Mouse (Mus musculus) urinary bladder, postnatal 36 days (tissue): ENCODE data around the gene Htr2a.

Source experiments
- DNase-seq, 2 experiments: peaks; one replicate each; pipeline ENCODE4 v3.0.0; 2022; ENCODE audit warnings: low spot score in 2 of 2, mixed read lengths in 1 of 2

Htr2a gene

GRCm38 (mm10) chr14:74640819-74641381, at the start of gene Htr2a:
Htr2a (plus strand) TSS chr14:74640840.
- no peak for DNase-seq

GRCm38 (mm10) chr14:74601333-74602087, 39.1 kb upstream of the Htr2a start:
- no peak for DNase-seq

- peak; percentile 3 to 29 for DNase-seq
Observed at GRCm38 (mm10) chr14:74602543-74602942, 38.1 kb upstream of the Htr2a start.

DNA sequence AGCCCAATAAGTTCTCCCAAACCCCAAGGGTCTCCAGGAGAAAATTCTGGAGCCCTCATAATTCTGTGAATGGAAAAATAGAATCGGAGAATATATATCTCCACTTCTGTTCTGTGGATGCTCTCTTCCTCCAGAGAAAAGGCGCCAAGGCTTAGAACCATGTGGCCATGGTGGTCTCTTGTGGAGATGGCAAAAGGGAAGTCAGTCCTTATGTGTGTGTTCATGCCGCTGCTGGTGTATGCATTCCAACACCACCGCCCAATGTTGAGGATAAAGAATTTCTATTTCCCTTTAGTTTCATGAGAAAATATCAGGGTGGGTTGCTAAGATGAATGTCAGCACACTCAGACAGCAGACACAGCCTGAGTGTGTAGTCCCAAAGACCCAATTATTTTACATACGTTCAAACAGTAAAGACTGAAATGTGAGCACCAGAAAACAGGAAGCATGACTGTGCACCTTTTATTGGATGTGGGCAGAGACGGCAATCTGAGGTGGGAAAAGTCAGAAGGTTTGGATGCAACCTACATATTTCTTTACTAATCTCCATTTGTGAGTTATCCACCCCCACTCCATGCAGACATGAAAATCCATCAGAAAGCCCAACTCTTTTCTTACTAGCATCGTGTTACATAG, 37.4 kb upstream of the Htr2a start:
- no peak for DNase-seq

DNA sequence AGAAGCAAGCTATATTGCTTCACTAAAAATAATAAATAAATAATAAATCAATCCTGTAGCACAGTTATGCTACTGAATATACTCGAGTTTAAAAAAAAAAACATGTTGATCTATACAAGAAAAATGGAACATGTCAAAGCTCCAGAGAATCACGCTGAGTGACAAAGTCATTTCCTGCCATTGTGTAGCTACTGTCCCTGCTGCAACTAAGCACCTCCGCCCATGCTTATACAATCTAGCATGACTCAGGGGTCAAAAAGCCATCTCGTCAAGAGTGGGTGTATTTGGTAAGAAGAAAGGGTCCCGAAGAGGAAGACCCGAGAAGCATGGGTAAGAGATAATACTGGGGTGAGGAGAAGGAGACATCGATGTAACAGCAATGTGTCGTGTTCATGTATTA, 29.3 kb upstream of the Htr2a start:
- no peak for DNase-seq

- DNase-seq = no peak
Observed at GRCm38 (mm10) chr14:74618858-74619257, 21.8 kb upstream of the Htr2a start.

- no peak for DNase-seq
Observed at GRCm38 (mm10) chr14:74638071-74638470, 2.6 kb upstream of the Htr2a start.

GRCm38 (mm10) chr14:74641668-74642230, 1.1 kb downstream of the Htr2a start:
- DNase-seq = no peak

GRCm38 (mm10) chr14:74643296-74643695, 2.7 kb downstream of the Htr2a start:
- DNase-seq = peak; percentile 71

GRCm38 (mm10) chr14:74646107-74646793, 5.6 kb downstream of the Htr2a start:
- no peak for DNase-seq

DNA sequence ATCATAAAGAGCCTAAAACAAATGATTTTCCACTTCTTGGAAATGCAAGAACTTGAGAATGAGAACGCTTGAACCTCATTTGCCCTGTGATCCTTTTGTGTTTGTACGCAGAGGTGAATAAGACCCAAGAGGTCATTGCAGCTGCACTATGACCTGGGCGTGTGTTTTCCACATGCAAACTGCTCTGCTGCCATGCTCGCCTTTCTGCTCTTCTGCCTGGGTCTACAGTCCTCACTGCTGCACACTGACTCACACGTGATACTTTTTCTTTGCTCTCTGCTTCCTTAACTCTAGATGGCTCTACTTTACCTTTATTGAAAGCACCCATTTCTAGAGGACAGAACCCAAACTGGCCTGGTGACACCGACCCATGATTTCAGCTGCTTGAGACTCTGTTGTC, 9.4 kb downstream of the Htr2a start:
- DNase-seq = no peak

DNA sequence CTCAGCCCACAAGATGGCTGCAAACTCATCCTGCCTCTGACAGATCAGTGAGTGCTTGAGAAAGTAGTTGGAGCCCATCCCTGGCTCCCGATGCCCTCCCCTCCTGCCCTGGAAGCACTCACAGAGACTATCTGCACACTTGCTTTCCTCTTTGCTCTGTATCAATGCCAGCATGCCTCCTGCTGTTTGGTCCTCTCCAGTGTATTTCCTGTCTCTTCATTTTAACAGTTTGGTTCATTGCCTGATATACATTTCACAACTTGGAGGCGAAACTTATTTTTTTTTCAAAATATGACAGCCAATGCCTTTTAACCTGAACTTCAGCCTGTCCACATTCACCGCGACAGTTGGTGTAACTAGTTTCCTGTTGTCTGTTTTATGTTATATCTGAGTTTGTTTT, 11.0 kb downstream of the Htr2a start:
- no peak for DNase-seq

GRCm38 (mm10) chr14:74657227-74657626, 16.6 kb downstream of the Htr2a start:
- DNase-seq = no peak

GRCm38 (mm10) chr14:74659411-74659841, 18.8 kb downstream of the Htr2a start:
- no peak for DNase-seq

- no peak for DNase-seq
Observed at GRCm38 (mm10) chr14:74672137-74673019, 31.7 kb downstream of the Htr2a start.

DNA sequence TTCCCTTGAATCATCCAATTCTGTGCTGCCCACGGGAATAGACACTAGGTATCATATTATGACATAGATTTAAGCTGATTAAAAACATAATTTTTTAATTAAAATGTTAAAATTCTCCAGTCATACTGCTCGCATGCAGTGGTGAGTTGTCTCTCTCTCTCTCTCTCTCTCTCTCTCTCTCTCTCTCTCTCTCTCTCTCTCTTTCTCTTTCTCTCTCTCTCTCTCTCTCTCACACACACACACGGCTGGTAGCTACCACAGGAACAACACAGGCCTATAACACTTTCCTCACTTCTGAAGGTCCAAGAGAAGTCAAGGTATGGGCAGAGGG, 32.3 kb downstream of the Htr2a start:
- no peak for DNase-seq

DNA sequence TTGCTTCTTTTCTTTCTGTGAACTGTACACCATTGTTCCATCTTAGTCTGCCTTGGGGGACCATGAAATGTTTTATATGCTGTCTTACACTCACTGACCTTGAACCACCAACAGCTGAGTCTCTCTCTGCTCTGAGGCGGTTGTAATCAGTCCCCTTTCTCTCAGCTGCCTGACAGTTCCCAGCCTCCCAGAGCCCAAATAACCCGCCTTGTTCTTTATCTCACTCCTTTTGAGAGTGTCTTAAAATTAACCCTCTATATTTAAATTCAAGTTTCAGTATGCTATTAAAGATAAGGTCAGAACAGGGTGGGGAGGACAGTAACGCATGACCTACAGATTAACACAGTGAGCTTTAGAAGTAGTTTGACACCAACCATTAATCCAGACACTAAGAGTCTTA, 32.9 kb downstream of the Htr2a start:
- no peak for DNase-seq

DNA sequence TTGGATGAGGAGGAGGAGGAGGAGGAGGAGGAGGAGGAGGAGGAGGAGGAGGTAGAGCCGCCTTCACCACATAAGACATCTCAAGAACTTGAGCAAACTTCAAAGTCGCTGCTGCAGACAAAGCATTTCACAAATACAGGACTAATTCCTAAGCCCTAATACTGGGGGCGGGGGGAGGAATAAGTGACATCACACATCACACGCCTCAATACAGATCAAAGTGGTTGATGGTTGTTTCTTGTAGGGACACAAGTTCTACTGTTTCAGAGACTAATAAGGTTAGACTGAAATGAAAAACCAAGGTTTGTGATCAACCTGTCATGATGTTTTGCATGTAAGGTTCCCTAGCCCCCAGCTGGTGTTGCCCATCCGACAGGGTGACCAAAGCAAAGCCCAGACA, 39.2 kb downstream of the Htr2a start:
- no peak for DNase-seq

DNA sequence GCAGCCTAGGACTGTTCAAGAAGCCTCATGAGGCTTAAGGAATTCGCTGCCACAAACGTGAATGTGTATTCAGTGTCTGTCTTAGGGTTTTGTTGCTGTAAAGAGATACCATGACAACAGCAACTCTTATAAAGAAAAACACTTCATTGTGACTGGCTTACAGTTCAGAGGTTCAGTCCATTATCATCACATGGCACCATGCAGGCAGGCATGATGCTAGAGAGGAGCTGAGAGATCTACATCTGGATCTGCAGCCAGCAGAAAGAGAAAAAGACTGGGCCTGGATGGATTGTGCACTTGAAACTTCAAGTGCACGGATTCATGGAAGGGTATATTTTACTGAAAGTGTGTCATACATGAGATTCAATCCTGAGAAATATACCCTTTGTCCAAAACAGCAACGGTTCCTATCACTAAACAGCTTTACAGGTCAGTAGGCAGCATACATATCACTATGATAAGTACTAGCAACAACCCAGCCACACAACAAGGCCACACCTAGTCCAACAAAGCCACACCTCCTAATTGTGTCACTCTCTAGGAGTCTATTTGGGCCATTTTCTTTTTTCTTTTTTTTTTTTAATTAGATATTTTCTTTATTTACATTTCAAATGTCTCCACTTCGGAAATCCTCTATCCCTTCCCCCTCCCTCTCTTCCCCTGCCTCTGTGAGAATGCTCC, 43.8 kb downstream of the Htr2a start:
- no peak for DNase-seq

- DNase-seq = no peak
Observed at GRCm38 (mm10) chr14:74691963-74692362, 51.3 kb downstream of the Htr2a start.

DNA sequence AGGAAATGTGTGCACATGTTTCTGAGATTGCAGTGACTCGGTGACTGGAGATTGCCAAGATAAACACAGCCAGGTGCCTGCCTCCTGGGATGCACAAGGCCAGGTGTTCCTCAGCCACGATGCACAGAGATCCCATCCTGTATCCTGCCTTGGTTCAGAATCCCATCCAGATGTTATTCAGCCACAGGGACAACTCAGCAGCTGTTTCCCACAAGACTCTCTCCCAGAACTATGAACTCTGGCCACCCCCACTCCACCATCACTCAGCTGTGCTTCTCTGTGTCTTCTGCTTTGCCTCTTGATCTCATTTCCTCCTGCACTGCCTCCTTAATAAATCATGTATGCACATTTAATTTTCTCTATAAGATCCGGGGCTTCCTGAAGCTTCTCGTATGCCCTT, 56.1 kb downstream of the Htr2a start:
- no peak for DNase-seq
